Mouse (Mus musculus) heart, postnatal 36 days (tissue): ENCODE measurements around the gene Nr4a2. TPM values are rescaled to one million over a fixed set of nuclear protein-coding genes. Genes with fewer than 3 reads are reported as not detected.

Experiments
- total RNA-seq, 2 experiments: library from RNA; stranded (reverse); gene quantifications; 2 replicates each; pipeline ENCODE4 v1.2.3; 2021

Gene Nr4a2
- total RNA-seq, 2 experiments from 2014 or later: 1.2 to 4.5 TPM

Other genes starting within 250 kb of the Nr4a2 start
- gene Gpd2, start 113.6 kb upstream of the Nr4a2 start, total RNA-seq: 10 to 100 TPM; 15.4 to 17.5 TPM